Mouse (Mus musculus) kidney, adult 2 months (tissue): Measurements from ENCODE around the gene Pigyl.

Experiments
- CTCF ChIP-seq: fragments of 200-500 bp; conservative IDR thresholded peaks from 2 replicates; pipeline ENCODE4 v1.5.1; 2011; ENCODE audit warnings: low read depth, mild to moderate bottlenecking, control low read depth, low read length, moderate library complexity, mixed read lengths; ENCODE audit not compliant: insufficient read depth, insufficient read length
- POLR2A ChIP-seq: fragments of 200-500 bp; IDR thresholded peaks from one replicate; pipeline ENCODE4 v1.6.1; 2011; ENCODE audit warnings: low read depth, low read length, control low read depth

GRCm38 (mm10) chr9:22161299-22161698, 4.7 kb downstream of the Pigyl start:
- TF ChIP-seq CTCF (no peak), POLR2A (no peak)
